Mouse (Mus musculus) MEL (cell line): Measurements from ENCODE around the gene BC024978.

ENCODE experiments used
- EP300 ChIP-seq, 2 experiments: IDR thresholded peaks; 2 replicates each; pipeline ENCODE4 v1.6.1; 2011; ENCODE audit warnings: improper control_type of control experiment in 2 of 2, low read length in 2 of 2, low read depth in 1 of 2, mild to moderate bottlenecking in 1 of 2
- SMC3 ChIP-seq: IDR thresholded peaks from 2 replicates; pipeline ENCODE4 v1.6.1; 2011; ENCODE audit warnings: low read depth, low read length, improper control_type of control experiment
- ZC3H11A ChIP-seq: IDR thresholded peaks from 2 replicates; pipeline ENCODE4 v1.6.1; 2012; ENCODE audit warnings: low read depth, mild to moderate bottlenecking, inconsistent platforms, low read length, improper control_type of control experiment

DNA sequence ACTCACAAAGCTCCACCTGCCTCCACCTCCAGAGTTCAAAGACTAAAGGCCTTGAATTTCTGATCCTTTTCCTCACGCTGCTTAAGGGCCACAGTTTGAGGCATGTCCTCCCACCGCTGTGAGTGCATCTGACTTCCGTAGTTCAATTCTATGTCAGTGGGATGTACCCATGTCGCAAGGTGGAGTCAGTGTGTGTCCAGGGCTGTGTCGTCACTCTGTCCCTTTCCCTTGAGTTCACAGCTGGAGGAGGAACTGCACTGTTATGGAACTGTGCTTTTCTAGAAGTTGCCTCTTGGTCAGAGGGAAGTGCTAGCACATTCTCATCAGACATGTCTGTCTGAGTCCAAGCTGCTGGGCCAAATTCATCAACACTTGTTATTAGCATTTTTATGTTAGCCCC, 43.0 kb downstream of the BC024978 start:
- no peak for TF ChIP-seq SMC3
- no peak for TF ChIP-seq EP300 (IDR thresholded peaks at IDR 0.05; ENCODE audit: low read depth in 1 of 2, low read length in 2 of 2)
- no peak for TF ChIP-seq ZC3H11A
